Mouse (Mus musculus) liver, embryonic 12.5 days (tissue): Measurements from ENCODE around the gene Zfp758. TPM values are rescaled to one million over a fixed set of nuclear protein-coding genes. Genes with fewer than 3 reads are reported as not detected.

ENCODE experiments used
- polyA plus RNA-seq: library from polyadenylated mRNA; unstranded; fragments of >200 nt; fragmentation: Nextera tagmentation; extraction: Ambion mirVana; gene quantifications from 2 replicates; pipeline ENCODE4 v1.2.1, GENCODE M21; 2016

The Zfp758 gene
- polyA plus RNA-seq, 1 experiment from 2014 or later = 5.5 TPM

Other genes with a start within 250 kb of the Zfp758 start
- 0.68 and 0.77 TPM in 2 replicates for gene Zfp947, start 195.3 kb upstream of the Zfp758 start, polyA plus RNA-seq
- gene Zfp994, start 135.8 kb upstream of the Zfp758 start, polyA plus RNA-seq = 1.5 and 1.6 TPM in 2 replicates
- 5.0 and 5.3 TPM in 2 replicates for gene CT030661.1, start 46.6 kb upstream of the Zfp758 start, polyA plus RNA-seq
- 7.6 and 7.7 TPM in 2 replicates for gene Zfp944, start 53 bp upstream of the Zfp758 start, polyA plus RNA-seq
- gene Zfp946, start 62.8 kb downstream of the Zfp758 start, polyA plus RNA-seq = 3.5 and 3.6 TPM in 2 replicates
- gene Vmn2r111, start 212.0 kb downstream of the Zfp758 start, polyA plus RNA-seq = not detected in 2 replicates
- gene Vmn2r112, start 239.5 kb downstream of the Zfp758 start, polyA plus RNA-seq = not detected in 2 replicates